Mouse (Mus musculus): ENCODE results near the gene 4930402F06Rik. TPM values are rescaled to one million over a fixed set of nuclear protein-coding genes. Genes with fewer than 3 reads are reported as not detected.
A peak's percentile ranks its signal among the peaks of the same experiment; 100 is the strongest.

Gene 4930402F06Rik
- not detected for total RNA-seq (2021)
- long read RNA-seq, experiment 1: 0 reads
- long read RNA-seq, experiment 2: 0 reads

DNA sequence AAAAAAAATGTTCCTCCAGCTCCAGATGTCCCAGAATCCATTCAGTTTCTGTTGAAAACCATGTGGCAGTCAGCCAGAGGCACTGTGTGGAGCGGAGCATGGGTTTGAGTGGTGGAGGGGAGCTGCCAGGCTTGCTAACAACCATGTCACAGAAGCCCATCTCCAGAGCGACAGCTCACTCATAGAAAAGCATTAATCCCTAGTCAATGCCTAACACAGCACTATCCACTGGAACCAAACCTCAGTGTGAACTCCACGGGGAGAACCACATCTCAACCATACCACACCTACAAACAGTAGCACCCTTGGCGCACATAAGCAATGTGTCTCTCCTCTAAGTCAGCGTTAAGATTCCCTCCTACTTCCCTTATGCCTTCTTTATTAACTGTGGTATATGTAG is at the start of gene 4930402F06Rik:
4930402F06Rik (minus strand) TSS at position 80 of the 400 bp plus-strand sequence.
- DNase-seq (ENCODE audit: low spot score in 2 of 2): no peak

DNA sequence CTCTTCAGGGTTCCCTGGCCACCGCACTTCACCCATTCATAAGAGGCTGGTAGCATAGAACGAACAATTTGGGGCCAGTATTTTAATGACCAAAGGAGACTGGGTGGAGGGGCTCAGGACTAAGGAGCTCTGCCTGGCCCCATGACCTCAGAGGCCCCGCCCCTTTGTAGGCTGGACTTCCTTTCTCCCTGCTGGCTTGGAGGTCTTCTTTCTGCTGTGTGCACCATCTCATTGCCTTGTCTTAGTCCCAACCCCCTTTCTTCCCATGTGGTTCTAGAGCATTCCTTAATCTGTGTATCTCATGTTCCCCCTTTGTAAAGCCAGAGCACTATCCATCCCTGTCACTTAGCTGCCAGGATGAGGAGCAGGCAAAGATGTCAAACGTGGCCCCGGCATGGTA is 49.3 kb upstream of the 4930402F06Rik start:
- no peak for DNase-seq (ENCODE audit: low spot score in 2 of 2)

DNA sequence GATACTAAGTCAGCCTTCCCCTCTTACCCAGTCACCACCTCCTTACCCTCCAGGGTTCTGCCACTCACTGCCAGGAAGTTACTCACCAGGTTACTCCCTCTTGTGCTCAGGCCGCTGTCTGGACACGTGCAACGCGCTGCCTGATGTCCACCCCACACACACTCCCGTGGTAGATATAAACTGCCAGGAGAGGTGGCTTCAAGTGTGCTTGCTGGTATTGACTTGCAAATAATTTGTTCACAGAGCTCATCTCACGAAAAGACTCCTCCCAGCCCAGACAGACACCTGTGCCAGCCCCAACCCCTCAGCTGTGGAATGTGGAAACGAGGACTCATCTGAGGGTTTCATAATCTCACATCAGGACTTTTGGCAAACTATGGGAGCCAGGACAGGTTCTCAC is 48.6 kb upstream of the 4930402F06Rik start:
- no peak for DNase-seq (ENCODE audit: low spot score in 2 of 2)

DNA sequence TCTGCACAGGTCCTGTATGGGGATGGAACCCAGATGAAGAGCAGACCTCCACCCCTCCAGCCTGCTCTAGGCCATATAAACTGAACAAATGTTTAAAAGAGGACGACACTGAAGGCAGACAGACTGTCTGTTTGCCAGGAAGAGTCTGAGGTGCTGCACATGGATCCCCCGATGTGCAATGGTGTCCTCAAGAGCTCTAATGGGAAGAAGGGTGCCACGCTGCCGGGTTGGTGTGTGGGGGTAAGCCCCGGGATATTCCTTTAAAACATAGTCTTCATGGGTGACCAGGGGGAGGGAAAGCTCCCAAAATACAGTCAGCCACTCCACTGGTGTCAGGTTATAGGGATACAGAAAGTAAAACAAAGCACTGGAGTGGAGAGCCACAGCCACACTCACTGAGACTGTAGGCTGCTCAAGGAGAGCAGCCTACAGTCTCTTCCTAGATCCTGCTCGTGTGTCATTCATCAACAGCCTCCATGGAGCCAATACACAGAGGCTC is 47.8 kb upstream of the 4930402F06Rik start:
- no peak for DNase-seq (ENCODE audit: low spot score in 2 of 2)

DNA sequence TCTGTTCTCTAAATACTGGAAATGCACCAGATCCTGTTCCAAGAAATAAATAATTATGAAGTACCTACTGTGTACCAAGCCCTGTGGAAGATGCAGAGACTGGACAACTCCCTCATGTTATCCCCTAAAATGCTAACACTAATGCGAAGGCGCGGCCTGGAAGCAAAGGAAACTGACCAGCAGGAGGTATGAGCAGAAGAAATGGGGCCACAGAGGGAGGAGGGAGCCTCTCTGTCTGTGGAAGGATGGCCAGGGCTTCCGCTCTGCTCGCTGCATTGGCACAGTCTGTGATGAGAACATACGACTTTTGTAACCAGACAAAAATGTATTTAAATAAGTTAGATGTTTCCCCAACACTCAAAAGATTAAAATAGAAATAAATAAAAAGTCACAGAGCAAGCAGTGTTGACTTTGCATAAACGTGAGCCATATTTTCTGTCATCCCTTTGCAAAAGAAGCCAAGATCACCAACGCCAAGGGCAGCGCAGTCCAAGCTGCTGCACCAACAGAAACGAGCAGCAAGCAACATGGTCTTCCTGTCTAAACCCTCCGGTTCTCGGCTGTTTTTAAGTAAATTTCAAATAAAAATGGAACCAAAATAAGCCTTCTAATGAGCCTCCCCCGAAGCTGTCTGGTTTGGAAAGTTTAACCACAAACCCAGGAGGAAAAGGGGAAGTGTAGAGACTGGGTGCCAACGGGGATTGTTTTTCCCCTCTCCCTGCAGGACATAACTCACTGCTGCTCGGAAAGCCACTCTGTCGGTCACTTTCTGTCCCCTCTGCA is 47.2 kb upstream of the 4930402F06Rik start:
- DNase-seq (ENCODE audit: low spot score in 2 of 2): no peak

DNA sequence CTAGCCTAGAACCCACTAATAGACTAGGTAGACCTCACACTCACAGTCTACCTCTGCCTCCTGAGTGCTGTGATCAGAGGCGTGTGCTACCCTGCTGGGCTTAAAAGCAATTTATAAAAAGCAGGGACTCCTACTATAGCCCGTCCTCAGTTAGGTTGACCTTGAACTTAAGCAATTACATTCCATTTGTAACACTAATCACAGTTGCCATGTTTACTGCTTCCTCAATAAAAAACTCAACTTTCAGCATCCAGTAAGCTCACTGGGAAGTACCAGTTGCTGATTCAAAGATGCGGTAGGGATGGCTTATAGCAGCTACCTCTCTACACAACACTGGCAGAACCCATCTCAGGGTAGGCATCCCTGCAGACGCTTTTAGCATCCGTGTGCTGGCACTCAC is 46.4 kb upstream of the 4930402F06Rik start:
- DNase-seq (ENCODE audit: low spot score in 2 of 2): no peak

DNA sequence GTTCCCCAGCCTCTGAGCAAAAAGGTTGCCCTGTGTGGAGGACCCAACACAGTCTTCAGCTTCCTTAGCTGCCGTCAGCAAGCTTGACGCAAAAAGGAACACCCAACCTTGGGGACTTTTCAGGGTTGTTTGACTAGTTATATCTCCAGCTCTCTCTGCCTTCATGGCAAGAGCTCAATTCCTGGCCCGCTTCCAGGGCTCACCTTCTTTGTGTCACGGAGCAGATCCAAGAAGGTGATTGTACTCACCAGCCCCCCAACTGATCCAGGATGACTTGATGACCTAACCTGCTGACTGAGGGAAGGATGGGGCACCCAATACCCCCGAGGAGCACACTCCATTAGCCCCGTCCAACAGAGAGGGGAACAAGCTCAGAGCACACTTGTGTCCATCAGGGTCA is 45.1 kb upstream of the 4930402F06Rik start:
- no peak for DNase-seq (ENCODE audit: low spot score in 2 of 2)

DNA sequence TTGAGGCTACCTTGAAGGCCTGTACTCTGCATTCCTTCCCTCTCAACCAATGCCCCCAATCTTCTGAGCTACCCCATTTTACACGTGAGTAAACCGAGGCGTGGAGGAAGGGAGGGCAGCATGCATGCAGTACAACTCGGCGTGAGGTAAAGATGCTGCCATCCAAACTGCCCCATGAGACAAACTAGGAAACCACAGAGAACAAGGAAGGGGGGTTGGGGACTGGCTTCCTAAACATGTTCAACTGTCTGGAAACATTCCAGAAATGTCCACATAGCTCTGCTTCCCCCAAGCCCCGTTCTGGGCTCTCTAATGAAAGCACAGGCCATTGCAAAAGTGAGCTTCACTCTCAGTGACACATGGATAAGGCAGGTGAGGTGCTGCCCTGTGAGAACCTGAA is 44.4 kb upstream of the 4930402F06Rik start:
- no peak for DNase-seq (ENCODE audit: low spot score in 2 of 2)

DNA sequence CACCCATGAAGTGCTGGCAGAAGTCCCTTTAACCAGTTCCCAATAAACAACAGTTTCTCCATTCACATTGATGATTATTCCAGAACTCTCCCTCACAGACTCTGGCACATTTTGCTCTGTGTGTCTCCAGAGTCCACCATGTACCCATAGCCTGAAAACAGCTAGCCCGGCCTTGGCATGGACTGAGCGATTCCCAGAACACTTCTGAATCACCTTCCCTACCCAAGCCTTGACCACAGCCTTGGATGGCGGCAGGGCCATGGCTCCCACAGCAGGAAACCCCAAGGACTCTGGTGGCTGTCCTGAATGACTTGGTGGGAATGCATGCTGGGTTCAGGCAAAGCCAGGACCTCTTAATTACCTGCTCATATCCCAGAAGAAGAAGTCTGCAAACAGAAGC is 43.5 kb upstream of the 4930402F06Rik start:
- peak in 1 of 2 experiments; percentile 54 for DNase-seq (ENCODE audit: low spot score in 2 of 2)

DNA sequence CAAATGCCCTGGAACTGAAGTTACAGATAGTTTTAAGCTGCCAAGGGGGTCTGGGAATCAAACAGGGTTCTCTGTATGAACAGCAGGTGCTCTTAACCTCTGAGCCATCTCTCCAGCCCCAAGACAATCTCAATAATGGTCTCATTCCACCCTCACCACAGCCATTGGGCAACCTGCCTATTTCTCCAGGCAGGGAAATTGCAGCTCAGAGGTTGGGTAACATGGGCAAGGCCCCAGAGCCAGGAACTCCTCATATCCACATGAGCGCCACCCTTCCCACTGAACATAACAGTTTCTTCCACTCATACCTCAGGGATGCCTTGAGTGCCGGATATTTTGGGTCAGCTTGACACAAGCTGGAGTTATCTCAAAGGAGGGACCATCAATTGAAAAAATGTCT is 40.8 kb upstream of the 4930402F06Rik start:
- DNase-seq (ENCODE audit: low spot score in 2 of 2): no peak

DNA sequence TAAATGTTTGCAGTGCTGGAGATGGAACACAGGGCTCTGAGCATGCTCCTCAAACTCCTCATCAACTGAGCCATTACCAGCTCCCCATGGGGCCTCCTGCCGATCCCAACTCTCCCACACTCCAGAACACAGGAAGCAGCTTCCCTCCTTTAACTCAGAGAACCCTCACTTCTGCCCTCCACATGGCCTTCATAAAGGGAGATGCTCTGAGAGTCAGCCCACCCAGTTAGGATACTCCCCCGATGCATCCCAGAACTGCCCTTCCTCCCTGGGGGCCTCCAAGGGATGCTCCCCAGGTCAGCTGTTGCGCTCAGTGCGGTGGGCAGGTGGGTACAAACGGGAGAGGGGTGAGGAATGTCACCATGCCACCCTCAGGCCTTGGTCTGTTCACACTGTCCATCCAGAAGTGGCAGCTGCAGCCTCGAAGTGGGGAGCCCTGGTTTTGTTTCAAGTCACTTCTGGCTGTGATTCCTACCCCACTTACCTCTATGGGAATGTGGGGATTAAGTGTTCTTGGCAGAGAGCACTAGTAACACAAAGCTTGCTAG is 37.7 kb upstream of the 4930402F06Rik start:
- no peak for DNase-seq (ENCODE audit: low spot score in 2 of 2)

DNA sequence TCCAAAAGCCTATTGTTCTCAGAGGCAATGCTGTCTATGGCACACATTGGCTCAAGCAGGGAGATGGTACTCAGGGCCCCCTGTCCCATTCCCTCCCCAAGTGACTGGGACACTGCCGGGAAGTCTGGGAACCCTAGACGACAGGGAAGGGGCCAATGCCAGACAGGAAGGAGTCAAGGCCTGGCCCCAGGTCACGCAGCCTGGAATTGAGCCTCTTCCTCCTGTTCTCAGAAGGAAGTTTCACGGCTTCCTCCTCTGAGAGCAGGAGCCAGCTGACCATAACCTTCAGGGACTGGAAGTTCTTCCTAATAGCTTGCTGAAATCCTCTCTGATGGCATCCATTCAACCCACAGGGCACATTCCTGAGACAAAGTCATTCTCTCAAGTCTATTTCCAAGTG is 36.5 kb upstream of the 4930402F06Rik start:
- no peak for DNase-seq (ENCODE audit: low spot score in 2 of 2)

DNA sequence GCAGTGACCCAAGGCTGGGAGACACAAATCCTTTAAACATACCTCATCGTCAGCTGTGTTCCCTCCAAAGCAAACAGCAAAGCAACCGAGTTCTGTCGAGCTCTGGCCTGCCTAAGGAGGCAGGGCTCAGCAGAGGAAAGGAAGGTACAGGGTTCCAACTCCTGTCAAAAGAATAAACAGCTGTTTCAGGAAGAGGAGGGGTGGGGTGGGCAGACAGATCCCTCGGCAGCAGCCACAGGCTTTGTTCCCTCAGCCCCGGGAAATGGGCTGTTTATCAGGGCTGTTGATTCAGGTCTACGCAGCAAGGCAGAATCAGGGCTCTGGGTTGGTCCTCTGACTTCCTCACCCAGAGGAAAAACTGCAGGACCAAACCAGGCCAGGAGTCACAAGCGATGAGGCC is 35.5 kb upstream of the 4930402F06Rik start:
- DNase-seq (ENCODE audit: low spot score in 2 of 2): no peak

DNA sequence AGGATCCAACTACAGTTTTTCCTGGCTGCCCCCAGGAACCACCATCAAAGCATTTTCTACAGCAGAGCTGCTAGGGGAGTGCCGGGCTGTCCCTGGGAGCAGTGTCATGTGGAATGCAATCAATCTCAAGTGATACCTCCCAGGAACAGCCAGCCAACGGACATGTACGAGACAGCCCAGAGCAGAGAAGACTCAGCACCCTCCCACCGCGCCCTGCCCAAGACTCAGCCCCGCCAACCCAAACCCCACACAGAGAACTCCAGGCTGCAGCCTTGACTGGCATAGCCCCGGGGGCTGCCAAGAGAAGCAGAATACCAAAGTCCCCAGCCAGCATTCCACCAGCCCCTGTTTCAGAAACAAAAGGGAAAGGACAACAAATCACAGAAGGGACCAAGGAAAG is 35.0 kb upstream of the 4930402F06Rik start:
- no peak for DNase-seq (ENCODE audit: low spot score in 2 of 2)

DNA sequence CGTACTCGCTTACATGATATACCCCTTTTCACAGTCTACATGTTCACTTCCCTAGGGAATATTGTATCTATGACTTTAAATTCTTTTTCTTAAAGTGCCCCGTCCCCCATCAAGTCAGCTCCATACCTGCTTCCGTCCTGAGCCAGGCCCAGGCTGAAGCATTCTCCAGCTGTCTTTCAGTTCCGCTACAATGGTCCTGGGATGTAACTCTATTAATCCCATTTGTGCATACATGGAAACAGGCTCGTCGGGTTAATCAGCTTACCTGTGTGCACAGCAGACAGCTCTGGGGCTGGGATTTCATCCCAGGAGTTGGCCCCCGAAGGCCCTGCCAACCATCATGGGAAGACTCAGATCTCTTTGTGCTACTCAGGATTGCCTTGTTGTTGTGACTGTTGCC is 33.8 kb upstream of the 4930402F06Rik start:
- no peak for DNase-seq (ENCODE audit: low spot score in 2 of 2)

DNA sequence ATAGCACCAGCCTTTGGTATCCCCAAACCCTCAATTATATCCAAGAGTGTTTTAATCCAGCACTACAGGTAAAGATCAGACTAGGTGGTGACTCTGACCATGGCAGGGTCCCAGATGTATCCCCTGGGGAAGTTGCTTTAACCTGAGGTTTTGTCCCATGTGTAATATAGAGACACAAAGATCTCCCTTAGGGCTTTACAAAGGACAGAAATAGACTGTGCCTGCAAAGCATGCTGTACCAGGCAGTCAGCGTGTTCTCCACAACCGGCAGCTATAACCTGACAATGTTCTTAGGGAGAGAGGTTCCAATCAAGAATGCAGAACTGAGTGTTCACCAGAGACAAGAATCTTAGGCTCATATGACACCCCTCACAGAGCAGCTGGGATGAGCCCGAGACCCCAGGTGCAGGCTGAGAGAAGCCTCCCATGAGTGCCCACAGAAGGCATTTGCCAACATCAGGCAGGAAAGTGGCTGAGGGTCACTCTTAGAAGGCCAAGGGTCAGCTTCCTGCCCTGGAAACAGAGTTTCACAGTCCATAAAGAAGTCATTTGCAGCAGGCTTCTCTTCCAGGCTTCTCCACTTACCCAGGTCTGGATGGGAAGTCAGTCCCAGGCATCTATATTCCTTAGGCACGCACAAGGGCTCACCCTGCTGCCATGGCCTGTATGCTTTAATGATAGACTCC is 31.8 kb upstream of the 4930402F06Rik start:
- no peak for DNase-seq (ENCODE audit: low spot score in 2 of 2)

DNA sequence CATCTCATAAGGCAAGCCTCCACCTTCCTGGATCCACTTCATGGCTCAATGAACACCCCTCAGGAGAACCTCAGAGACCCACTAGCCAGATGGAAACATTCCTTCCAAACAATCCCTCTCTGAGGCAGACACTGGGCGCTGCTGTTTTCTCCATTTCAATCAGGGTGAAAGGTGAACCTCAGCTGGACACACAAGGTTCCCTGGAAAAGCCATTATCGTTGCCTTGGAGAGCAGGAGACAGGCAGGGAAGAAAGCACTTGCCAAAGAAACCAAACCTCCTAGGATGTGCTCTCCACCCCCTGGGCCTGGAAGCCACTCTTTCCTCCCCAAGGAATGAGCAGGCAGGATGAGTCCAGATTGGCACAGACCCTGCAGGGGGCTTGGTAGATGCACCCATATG is 30.6 kb upstream of the 4930402F06Rik start:
- DNase-seq (ENCODE audit: low spot score in 2 of 2): no peak

DNA sequence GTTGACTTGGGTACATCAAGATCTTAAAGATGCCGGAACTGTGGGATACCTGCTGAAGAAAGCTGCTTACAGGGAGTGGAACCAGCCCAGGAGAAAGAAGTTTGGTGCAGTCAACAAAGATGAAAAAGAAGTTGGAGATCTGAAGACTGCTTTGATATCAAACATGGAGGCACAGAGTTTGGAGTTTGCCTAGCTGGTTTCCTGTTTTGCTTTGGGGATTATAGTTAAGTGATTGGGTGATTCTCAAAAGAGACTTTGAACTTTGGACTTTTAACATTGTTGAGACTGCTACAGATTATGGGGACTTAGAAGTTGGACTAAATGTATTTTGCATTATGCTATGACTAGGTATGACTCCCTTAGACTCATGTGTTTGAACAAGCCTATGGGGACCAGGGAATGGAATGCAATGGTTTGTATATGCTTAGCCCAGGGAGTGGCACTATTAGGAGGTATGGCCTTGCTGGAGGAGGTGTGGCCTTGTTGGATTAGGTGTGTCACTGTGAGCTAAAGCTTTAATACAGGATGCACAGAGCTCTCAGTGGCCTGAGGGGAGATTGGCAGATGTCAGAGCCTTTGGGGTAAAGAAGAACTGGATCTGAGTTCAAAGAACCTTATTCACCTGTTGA is 26.9 kb upstream of the 4930402F06Rik start:
- DNase-seq (ENCODE audit: low spot score in 2 of 2): no peak

DNA sequence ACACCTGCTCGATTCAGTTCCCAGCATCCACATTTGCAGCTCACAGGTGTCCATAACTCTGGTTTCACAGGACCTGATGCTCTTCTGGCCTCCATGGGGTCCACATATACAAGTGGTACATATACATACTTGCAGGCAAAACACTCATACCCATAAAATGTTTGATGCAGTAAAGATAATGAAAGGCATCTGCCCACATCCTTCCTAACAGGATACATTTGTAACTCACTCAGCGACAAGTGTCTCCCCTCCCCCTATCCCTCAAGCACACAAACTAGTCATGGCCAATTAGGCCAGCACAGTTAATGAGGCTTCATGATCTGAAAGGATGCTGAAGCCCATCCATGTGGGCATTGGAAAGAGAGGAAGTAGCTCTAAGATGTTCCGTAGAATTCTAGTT is 25.4 kb upstream of the 4930402F06Rik start:
- no peak for DNase-seq (ENCODE audit: low spot score in 2 of 2)

DNA sequence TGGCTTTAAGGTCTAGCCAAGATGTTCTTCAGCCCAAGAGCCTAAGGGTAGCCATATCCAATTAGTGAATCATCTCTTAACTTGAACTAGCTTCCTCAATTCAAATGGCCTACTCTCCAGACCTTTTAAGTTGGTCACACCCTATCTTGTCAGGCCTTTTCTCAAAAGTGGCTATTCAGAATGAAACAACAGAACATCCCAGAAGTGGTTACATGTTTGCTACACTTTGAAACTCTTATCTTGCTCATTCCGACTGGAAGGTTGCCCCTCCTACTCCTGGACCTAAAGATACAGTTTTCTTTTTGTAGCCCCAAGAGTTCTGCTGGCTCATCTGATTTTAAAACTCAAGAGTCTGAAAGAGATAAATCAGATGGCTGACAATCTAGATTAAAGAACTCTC is 23.7 kb upstream of the 4930402F06Rik start:
- DNase-seq (ENCODE audit: low spot score in 2 of 2): no peak

DNA sequence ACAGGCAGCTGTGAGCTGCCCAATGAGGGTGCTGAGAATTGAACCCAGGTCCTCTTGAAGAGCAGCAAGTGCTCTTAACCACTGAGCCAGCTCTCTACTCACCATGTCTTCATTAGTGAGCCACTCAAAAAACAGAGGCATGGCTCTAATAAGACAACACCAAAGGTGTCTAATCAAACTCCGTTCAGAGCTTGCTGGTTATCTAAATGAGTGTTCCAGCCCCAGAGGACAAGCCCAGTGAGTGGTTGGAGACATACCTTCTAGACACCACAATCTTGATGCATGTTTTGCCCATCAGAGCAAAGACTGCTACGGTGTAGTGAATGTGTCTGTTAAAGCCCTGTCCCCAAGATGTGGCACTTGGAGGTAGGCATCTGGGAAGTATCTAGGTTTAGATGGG is 22.7 kb upstream of the 4930402F06Rik start:
- DNase-seq (ENCODE audit: low spot score in 2 of 2): no peak

DNA sequence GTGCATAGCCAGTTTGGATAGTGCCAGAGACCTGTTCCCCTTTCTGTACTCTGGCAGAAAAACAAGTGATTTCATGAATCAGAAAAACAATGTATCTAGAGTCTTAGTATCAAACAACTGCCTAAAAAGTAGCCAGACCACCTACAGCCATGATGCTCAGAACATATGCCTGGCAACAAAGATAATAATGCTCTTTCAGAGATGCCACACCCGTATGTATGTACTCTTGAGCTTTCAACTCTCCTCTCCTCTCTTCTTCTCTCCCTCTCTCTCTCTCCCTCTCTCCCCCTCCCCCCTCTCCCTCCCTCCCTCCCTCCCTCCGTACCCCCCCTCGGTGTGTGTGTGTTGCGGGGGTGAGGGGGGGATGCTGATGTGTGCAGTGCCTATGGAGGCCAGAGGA is 22.3 kb upstream of the 4930402F06Rik start:
- DNase-seq (ENCODE audit: low spot score in 2 of 2): no peak
